Mouse (Mus musculus) adrenal gland, postnatal 10 days (tissue): Measurements from ENCODE around the gene Astn2. TPM values are rescaled to one million over a fixed set of nuclear protein-coding genes. Genes with fewer than 3 reads are reported as not detected.

Experiments used
- DNase-seq: peaks from one replicate; pipeline ENCODE4 v3.0.0; 2021; ENCODE audit warnings: mixed read lengths
- total RNA-seq, 2 experiments: library from RNA; stranded (reverse); gene quantifications; 2 replicates each; pipeline ENCODE4 v1.2.3; 2021

Astn2 gene
- total RNA-seq, 2 experiments from 2014 or later = 2.7 to 3.2 TPM

DNA sequence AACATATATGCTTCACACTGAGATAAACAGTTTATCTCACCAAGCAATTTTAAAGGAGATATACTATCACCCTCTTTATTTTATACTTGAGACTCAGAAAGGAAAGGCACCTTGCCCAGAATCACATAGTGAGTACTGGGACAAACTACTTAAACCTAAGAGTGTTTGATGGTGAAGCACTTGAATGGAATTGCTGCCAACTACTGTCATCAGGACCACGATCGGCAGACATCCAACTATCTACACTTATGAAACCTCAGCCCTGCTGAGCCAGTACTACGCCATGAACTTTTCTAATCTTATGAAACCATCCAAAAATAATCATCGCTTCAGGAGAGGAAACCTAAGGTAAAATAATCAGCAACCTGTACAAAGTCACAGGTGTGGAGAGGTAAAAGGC lies 1005.0 kb downstream of the Astn2 start:
- no peak for DNase-seq

GRCm38 (mm10) chr4:65396806-65397205 lies 1007.6 kb downstream of the Astn2 start:
- no peak for DNase-seq

- DNase-seq = no peak
Measured at GRCm38 (mm10) chr4:65391001-65391400, 1013.4 kb downstream of the Astn2 start.

DNA sequence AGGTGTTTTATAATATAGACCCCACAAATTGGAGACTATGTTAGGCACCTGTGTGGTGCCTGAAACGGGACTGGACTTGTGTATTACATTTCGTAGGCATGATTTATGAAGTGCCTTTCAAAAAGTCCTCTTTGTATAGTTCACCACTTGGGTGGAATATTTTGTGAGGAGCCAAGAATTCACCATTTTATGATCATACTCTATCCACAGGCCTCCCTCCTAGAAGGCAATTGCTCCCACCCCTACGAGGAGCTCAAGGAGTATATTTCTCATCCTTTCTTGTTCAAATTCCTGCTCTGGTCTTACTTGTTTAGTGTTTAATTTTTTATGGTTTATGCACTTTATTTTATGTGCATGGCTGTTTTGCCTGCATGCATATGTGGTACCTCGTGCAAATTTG lies 1021.3 kb downstream of the Astn2 start:
- DNase-seq = no peak

GRCm38 (mm10) chr4:65379461-65379860 lies 1025.0 kb downstream of the Astn2 start:
- DNase-seq = no peak

DNA sequence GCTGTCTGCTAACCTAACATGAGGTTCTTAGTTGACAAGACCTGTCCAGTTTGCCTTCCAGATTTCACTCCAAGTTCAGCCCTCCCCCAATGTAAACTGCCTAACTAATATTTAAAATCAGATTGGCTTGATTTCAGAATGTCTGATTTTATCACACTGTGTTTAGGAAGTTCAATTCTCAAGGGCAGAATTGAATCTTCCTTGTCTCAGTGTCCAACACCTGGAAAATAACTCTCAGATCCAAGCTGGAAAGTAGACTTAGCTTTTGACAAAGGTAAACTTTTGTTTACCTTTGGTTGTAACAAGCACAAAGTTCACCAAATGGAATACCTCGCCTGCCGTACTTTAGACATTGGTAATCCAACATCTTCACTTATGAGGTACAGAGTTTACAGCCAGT lies 1027.8 kb downstream of the Astn2 start:
- DNase-seq = no peak

DNA sequence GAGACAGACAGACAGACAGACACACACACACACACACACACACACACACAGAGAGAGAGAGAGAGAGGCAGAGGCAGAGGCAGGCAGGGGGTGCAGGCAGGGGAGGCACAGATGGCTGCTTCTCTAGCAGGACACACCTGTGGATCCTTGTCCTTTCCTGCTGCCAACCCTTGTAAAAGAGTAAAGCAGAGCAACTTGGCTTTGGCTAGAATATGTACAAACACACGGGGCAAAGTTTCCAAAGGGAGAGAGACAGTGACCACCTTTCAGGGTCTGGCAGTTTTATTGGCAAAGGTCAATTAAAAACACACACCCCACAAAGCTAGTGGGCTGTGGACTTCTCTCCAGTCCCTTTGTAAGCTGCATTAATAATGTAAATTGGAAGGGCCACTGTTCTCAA lies 1030.6 kb downstream of the Astn2 start:
- no peak for DNase-seq

- DNase-seq = peak; percentile 36
Measured at GRCm38 (mm10) chr4:65372731-65373130, 1031.7 kb downstream of the Astn2 start.

GRCm38 (mm10) chr4:65367135-65367534 lies 1037.3 kb downstream of the Astn2 start:
- no peak for DNase-seq

DNA sequence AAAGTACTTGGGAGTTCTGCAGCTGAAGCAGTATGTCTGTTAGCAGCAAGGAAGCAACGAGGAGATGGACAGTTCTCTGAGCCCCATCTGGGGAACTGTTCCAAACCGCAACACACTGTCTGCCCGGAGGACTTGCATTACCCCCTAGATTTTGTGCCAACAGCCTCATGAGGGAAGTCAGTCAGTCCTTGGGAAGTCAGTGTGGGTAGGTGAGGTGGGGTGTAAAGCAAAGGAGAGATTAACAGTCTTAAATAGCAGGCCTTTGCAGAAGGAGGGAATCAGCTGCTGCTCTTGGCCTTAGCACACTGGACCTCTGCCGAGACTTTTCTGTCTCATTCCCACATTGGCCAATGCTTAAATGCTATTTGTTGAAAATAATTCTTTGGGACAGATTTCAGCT lies 1049.8 kb downstream of the Astn2 start:
- DNase-seq = no peak

- no peak for DNase-seq
Measured at GRCm38 (mm10) chr4:65350521-65350920, 1053.9 kb downstream of the Astn2 start.

GRCm38 (mm10) chr4:65341766-65342165 lies 1062.6 kb downstream of the Astn2 start:
- no peak for DNase-seq

GRCm38 (mm10) chr4:65333718-65334117 lies 1070.7 kb downstream of the Astn2 start:
- no peak for DNase-seq
